Mouse (Mus musculus) MEL (cell line): ENCODE measurements at regions not wholly inside any gene's neighbourhood (a gene's known extent, or its start where the extent isn't known, plus 50 kb on each side); places are given as distances from the start of the nearest gene placed in this dataset.

Experiments used
- DNase-seq: peaks from one replicate; pipeline ENCODE4 v3.0.0; 2011; ENCODE audit warnings: low read depth, low spot score
- H3K27ac ChIP-seq: 2 replicates; pipeline ENCODE4 v1.5.1; 2012; ENCODE audit warnings: low read depth, mild to moderate bottlenecking, control low read depth, low read length, moderate library complexity; ENCODE audit not compliant: control insufficient read depth
- H3K27me3 ChIP-seq, 2 experiments: fragments of 150-350 bp in 1 of 2; sonication (generic) in 1 of 2; 2 replicates each; pipeline ENCODE4 v1.6.1; 2012; ENCODE audit warnings: low read length in 2 of 2, mild to moderate bottlenecking in 2 of 2, improper control_type of control experiment in 1 of 2, moderate library complexity in 1 of 2; ENCODE audit not compliant: insufficient read depth in 2 of 2, control insufficient read depth in 1 of 2
- H3K36me3 ChIP-seq, 2 experiments: 2 replicates each; pipeline ENCODE4 v1.6.1; 2012 to 2014; ENCODE audit warnings: low read length in 2 of 2, improper control_type of control experiment in 1 of 2, inconsistent platforms in 1 of 2, mild to moderate bottlenecking in 1 of 2; ENCODE audit not compliant: insufficient read depth in 2 of 2, control insufficient read depth in 1 of 2
- H3K4me1 ChIP-seq, 2 experiments: fragments of 150-350 bp in 1 of 2; sonication (generic) in 1 of 2; 2 replicates each; pipeline ENCODE4 v1.6.1; 2012; ENCODE audit warnings: low read length in 2 of 2, improper control_type of control experiment in 1 of 2, mild to moderate bottlenecking in 1 of 2; ENCODE audit not compliant: insufficient read depth in 2 of 2, control insufficient read depth in 1 of 2
- H3K4me3 ChIP-seq, 2 experiments: fragments of 150-350 bp in 1 of 2; sonication (generic) in 1 of 2; 2 replicates each; pipeline ENCODE4 v1.5.1; 2012; ENCODE audit warnings: low read depth in 2 of 2, low read length in 2 of 2, mild to moderate bottlenecking in 2 of 2, moderate library complexity in 2 of 2, control low read depth in 1 of 2, improper control_type of control experiment in 1 of 2; ENCODE audit not compliant: control insufficient read depth in 1 of 2, insufficient read depth in 1 of 2
- H3K79me2 ChIP-seq: 2 replicates; pipeline ENCODE4 v1.6.1; 2012; ENCODE audit warnings: mild to moderate bottlenecking, low read length, moderate library complexity; ENCODE audit not compliant: control insufficient read depth, poor library complexity, insufficient read depth
- H3K9ac ChIP-seq: 2 replicates; pipeline ENCODE4 v1.6.1; 2012; ENCODE audit warnings: low read depth, mild to moderate bottlenecking, control low read depth, low read length, moderate library complexity; ENCODE audit not compliant: control insufficient read depth, poor library complexity, severe bottlenecking
- H3K9me3 ChIP-seq: fragments of 150-350 bp; sonication (generic); replicated peaks from 2 replicates; pipeline ENCODE4 v1.6.1; 2012; ENCODE audit warnings: mild to moderate bottlenecking, low read length, improper control_type of control experiment, moderate library complexity; ENCODE audit not compliant: insufficient read depth
- E2F4 ChIP-seq: IDR thresholded peaks from 2 replicates; pipeline ENCODE4 v1.6.1; 2011; ENCODE audit warnings: low read depth, low read length, improper control_type of control experiment, borderline replicate concordance
- ETS1 ChIP-seq: IDR thresholded peaks from 2 replicates; pipeline ENCODE4 v1.6.1; 2012; ENCODE audit warnings: low read depth, mild to moderate bottlenecking, inconsistent platforms, low read length, improper control_type of control experiment, moderate library complexity
- HCFC1 ChIP-seq: IDR thresholded peaks from 2 replicates; pipeline ENCODE4 v1.6.1; 2012; ENCODE audit warnings: low read depth, mild to moderate bottlenecking, inconsistent platforms, low read length, improper control_type of control experiment, moderate library complexity
- MAFK ChIP-seq: IDR thresholded peaks from 2 replicates; pipeline ENCODE4 v1.6.1; 2011; ENCODE audit warnings: low read depth, mild to moderate bottlenecking, low read length, improper control_type of control experiment, borderline replicate concordance
- MAX ChIP-seq: IDR thresholded peaks from 2 replicates; pipeline ENCODE4 v1.6.1; 2011; ENCODE audit warnings: low read length, improper control_type of control experiment
- MEF2A ChIP-seq: IDR thresholded peaks from 2 replicates; pipeline ENCODE4 v1.6.1; 2014; ENCODE audit warnings: low read depth, mild to moderate bottlenecking, inconsistent platforms, low read length, improper control_type of control experiment; ENCODE audit not compliant: poor library complexity, insufficient replicate concordance, severe bottlenecking; ENCODE audit errors: extremely low read depth
- MYB ChIP-seq: IDR thresholded peaks from 2 replicates; pipeline ENCODE4 v1.6.1; 2011; ENCODE audit warnings: mild to moderate bottlenecking, low read depth, low read length, improper control_type of control experiment
- MYC ChIP-seq: IDR thresholded peaks from 2 replicates; pipeline ENCODE4 v1.6.1; 2011; ENCODE audit warnings: low read depth, mild to moderate bottlenecking, low read length, improper control_type of control experiment, moderate library complexity
- SMC3 ChIP-seq: IDR thresholded peaks from 2 replicates; pipeline ENCODE4 v1.6.1; 2011; ENCODE audit warnings: low read depth, low read length, improper control_type of control experiment
- TCF12 ChIP-seq: IDR thresholded peaks from 2 replicates; pipeline ENCODE4 v1.6.1; 2014; ENCODE audit warnings: low read depth, mild to moderate bottlenecking, inconsistent platforms, low read length, improper control_type of control experiment, moderate library complexity
- UBTF ChIP-seq: IDR thresholded peaks from 2 replicates; pipeline ENCODE4 v1.6.1; 2012; ENCODE audit warnings: low read depth, mild to moderate bottlenecking, inconsistent platforms, low read length, improper control_type of control experiment, moderate library complexity, borderline replicate concordance; ENCODE audit not compliant: insufficient read depth
- USF2 ChIP-seq, 2 experiments: IDR thresholded peaks; 2 replicates each; pipeline ENCODE4 v1.6.1; 2011 to 2012; ENCODE audit warnings: improper control_type of control experiment in 2 of 2, low read length in 2 of 2, borderline replicate concordance in 1 of 2, inconsistent platforms in 1 of 2, low read depth in 1 of 2, mild to moderate bottlenecking in 1 of 2; ENCODE audit not compliant: insufficient read depth in 1 of 2
- ZC3H11A ChIP-seq: IDR thresholded peaks from 2 replicates; pipeline ENCODE4 v1.6.1; 2012; ENCODE audit warnings: low read depth, mild to moderate bottlenecking, inconsistent platforms, low read length, improper control_type of control experiment
- ZKSCAN1 ChIP-seq: IDR thresholded peaks from 2 replicates; pipeline ENCODE4 v1.6.1; 2012; ENCODE audit warnings: low read depth, mild to moderate bottlenecking, inconsistent platforms, low read length, improper control_type of control experiment, moderate library complexity
- ZNF384 ChIP-seq: IDR thresholded peaks from 2 replicates; pipeline ENCODE4 v1.6.1; 2012; ENCODE audit warnings: low read depth, mild to moderate bottlenecking, inconsistent platforms, low read length, improper control_type of control experiment

GRCm38 (mm10) chr11:39495253-39495652 lies 1199.8 kb downstream of the Mat2b start:
- DNase-seq, result no peak
- no peaks in the 10 kb centered on the region for H3K4me1 ChIP-seq
- TF ChIP-seq MAFK, result no peak
- TF ChIP-seq HCFC1, result no peak
- TF ChIP-seq TCF12, result no peak
- H3K4me3 ChIP-seq, result no peak overlapping the region
- no peaks in the 10 kb centered on the region for H3K79me2 ChIP-seq
- H3K27me3 ChIP-seq, result no peaks in the 10 kb centered on the region
- H3K9me3 ChIP-seq, result no peaks in the 10 kb centered on the region
- H3K9ac ChIP-seq, result no peak overlapping the region
- H3K27ac ChIP-seq, result no peak overlapping the region
- H3K36me3 ChIP-seq, result no peaks in the 10 kb centered on the region

GRCm38 (mm10) chr11:39477136-39477535 lies 1217.9 kb downstream of the Mat2b start:
- H3K79me2 ChIP-seq, result no peaks in the 10 kb centered on the region
- H3K9ac ChIP-seq, result no peak overlapping the region
- no peaks in the 10 kb centered on the region for H3K4me1 ChIP-seq
- TF ChIP-seq MYB (no peak), UBTF (no peak), ZNF384 (no peak), MEF2A (no peak), ETS1 (no peak), MAX (no peak), MYC (no peak), ZKSCAN1 (no peak), USF2 (IDR thresholded peaks at IDR 0.05; ENCODE audit: borderline replicate concordance in 1 of 2, insufficient read depth in 1 of 2, low read depth in 1 of 2, low read length in 2 of 2) (no peak)
- H3K4me3 ChIP-seq, result no peak overlapping the region
- no peak for DNase-seq
- no peaks in the 10 kb centered on the region for H3K36me3 ChIP-seq
- no peaks in the 10 kb centered on the region for H3K9me3 ChIP-seq
- no peak overlapping the region for H3K27ac ChIP-seq
- H3K27me3 ChIP-seq, result no peaks in the 10 kb centered on the region

GRCm38 (mm10) chr11:39453329-39453952 lies 1241.6 kb downstream of the Mat2b start:
- TF ChIP-seq ZC3H11A, result no peak
- TF ChIP-seq MAX, result no peak
- no peak for TF ChIP-seq SMC3
- TF ChIP-seq E2F4, result no peak
- DNase-seq, result no peak

More at GRCm38 (mm10) chr11:39453329-39453952, 1241.6 kb downstream of the Mat2b start:
- no peak overlapping the region for H3K9ac ChIP-seq
- no peaks in the 10 kb centered on the region for H3K27me3 ChIP-seq
- no peaks in the 10 kb centered on the region for H3K9me3 ChIP-seq
- no peaks in the 10 kb centered on the region for H3K36me3 ChIP-seq
- H3K4me3 ChIP-seq, result no peak overlapping the region
- no peaks in the 10 kb centered on the region for H3K79me2 ChIP-seq
- no peak overlapping the region for H3K27ac ChIP-seq
- no peaks in the 10 kb centered on the region for H3K4me1 ChIP-seq
